Mouse (Mus musculus) heart, adult 11 months (tissue): ENCODE measurements around the gene Wars.

Experiments
- DNase-seq: peaks from one replicate; pipeline ENCODE4 v3.0.0; 2022

Wars gene

DNA sequence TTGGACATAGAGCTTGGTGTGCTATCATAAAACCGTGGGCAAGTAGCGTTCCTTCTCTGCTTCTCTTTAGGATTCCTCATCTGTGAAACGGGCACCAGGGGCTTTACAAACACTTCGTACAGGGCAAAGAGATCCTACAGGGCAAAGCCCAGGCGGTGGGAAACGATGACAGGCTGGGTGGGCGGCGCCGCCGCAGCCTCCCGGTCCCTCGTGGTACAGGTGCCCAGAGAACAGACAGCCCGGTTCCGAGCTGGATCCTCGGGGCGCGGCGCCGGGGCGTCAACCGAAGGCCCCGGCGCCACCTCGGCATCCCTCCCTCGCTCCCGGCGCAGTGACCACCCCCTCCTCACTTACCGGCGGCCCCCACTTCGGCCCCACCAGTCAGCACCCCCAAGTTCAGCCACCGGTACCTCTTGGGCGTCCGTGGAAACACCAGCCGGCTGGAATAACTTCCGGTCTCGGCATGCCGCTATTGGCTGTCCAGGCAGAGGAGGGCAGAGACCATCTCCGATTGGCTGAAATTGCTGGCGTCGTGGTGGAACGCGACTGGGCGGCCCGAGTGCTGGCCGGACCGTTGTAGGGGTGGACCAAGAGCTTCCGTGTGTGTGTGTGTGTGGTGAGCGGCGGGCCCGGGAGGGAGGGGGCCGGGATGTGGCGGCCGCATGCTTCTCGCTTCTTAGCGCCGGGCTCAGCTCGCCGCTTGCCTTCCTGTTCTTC lies at the start of gene Wars:
Wars (minus strand) TSS at position 460 of the 717 bp plus-strand sequence.
- DNase-seq: peak; percentile 100

- DNase-seq: no peak
These were observed 48.4 kb upstream of the Wars start for GRCm38 (mm10) chr12:108942203-108942923.

DNA sequence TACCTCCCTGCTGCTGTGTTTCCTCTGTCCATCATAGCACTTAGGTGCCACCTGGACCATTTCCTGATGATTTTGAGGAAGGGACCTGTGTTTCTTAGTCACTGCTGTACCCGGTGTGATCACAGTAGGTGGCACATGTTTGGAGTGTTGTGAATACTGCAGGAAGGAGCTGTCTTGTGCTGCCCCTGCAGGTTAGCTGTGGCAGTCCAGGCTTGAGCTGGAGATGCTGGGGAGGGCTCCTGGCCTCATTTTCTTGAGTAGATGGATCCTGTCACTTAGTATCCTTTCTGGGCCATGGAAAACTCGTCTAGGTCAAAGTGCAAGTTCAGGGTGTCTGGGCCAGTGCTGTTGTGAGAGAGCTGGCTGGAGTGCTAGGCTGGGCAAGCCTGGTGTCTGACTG lies 47.3 kb upstream of the Wars start:
- DNase-seq: no peak

GRCm38 (mm10) chr12:108940255-108940654 lies 46.3 kb upstream of the Wars start:
- DNase-seq: no peak

- DNase-seq: no peak
These were observed 45.3 kb upstream of the Wars start for GRCm38 (mm10) chr12:108939317-108939716.

- no peak for DNase-seq
These were observed 44.9 kb upstream of the Wars start for GRCm38 (mm10) chr12:108938844-108939243.

DNA sequence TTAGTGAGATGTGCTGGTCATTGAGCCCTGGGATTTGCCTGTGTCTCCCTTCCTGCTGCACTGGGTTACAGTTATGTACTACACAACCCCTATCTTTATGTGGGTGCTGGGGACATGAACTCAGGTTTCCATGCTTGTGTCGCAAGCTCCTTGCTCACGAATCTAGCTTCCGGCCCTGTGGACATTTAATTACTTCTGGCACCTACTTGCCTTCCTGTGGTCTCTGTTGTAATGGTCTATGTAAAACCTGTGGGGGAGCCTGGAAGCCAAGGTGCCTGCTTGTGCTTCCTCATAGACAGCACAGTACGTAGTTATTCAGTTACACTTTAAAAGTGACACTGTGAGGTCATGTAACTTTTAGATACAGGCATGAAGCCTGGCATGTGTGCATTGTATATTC lies 43.5 kb upstream of the Wars start:
- DNase-seq: no peak

GRCm38 (mm10) chr12:108936834-108937233 lies 42.9 kb upstream of the Wars start:
- DNase-seq: peak; percentile 93

DNA sequence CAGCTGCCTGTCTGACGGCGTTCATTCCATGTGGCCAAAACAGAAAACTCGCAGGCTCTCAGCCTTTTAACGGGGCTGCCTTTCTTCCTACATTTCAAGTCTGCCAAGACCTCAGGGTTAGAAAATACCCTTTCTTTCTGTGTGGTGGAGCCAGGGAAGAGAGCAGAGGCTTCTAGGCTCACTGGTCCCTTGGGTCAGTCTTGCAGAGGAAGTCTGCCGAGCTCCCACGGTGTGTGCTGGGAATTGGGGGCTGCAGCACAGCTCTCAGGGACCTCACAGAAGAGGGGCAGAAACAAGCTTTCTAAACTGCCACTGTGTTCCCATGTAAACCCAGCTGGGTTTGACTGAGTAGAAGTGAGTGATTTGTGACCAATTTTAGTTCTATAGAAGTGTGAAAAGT lies 40.3 kb upstream of the Wars start:
- DNase-seq: peak; percentile 95

GRCm38 (mm10) chr12:108932113-108932512 lies 38.1 kb upstream of the Wars start:
- no peak for DNase-seq

- DNase-seq: no peak
These were observed 37.5 kb upstream of the Wars start for GRCm38 (mm10) chr12:108931341-108932053.

DNA sequence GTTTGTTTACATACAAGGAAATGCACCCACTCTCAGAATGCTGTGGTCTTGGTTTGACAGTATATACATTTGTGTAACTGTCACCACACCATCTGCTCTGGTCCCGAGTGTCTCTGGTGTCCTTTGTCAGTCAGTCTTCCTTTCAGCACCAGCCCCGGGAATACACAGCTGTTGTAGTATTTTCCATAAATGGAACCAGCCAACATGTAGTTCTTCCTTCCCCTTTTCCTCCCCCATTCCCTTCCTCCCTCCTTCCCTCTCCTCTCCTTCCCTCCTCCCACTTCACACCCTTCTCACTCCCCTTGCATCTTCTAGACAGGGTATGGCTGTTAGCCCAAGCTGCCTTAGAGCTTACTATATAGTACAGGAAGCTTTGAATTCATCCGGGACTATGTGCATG lies 35.5 kb upstream of the Wars start:
- no peak for DNase-seq

GRCm38 (mm10) chr12:108928249-108928648 lies 34.3 kb upstream of the Wars start:
- no peak for DNase-seq

DNA sequence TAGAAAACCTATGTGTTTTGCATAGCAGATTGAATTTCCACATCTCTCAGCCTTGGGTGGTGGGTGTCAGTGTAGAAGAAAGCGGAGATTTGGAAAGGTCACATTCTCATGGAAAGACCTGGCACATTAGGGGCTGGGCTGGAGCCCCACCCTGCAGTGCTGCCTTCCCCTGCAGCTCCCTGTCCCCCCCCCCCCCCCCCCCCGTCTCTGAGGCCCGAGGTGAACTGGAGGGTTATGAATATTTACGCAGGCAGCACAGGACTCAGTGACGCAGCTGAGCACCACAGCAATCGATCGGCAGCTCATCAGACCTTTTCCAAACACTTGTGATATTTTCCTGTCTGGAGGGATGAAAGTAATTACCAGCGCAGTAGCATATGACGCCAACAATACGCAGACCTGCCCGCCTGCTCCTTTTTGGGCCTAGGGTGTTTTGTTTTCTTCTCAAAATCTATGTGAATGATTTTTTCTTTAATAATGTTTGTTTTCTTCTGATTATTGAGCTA lies 32.7 kb upstream of the Wars start:
- DNase-seq: no peak

DNA sequence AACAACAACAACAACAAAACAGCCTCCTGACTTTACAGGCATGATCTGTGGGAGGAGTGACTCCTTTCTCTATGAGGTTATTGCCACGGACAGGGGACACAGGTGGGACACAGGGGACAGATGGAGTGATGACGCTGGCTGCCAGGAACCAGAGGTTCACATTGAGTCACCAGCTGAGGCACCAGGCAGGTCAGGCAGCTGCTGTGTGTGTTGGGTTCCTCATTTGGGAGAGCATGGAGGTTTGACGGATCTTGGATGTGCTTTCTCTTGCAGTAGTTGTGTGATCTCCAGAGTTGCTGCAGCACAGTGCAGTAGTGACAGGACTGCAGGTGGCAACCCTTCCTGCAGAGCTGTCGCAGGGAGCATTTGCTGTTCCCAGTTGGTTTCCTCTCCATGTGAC lies 24.8 kb upstream of the Wars start:
- DNase-seq: no peak

DNA sequence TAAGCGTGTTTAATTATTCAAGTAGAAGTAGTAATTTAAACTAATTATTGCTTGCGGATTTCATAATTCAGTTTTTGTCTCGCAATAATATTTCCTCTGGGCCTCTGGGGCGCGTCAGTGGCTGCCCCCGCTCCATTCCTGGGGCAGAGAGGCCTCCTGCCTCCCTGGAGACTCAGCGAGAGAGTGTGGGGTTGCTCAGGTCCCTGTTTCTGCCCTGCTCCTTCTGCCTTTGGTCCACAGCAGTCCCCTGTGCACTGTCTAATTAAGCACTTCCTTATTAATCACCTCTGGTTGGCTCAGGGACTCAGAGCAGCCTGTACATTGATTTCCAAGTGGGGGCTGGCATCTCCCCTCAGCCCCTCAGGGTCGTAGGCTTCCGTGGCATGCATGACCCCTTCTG lies 23.5 kb upstream of the Wars start:
- no peak for DNase-seq

DNA sequence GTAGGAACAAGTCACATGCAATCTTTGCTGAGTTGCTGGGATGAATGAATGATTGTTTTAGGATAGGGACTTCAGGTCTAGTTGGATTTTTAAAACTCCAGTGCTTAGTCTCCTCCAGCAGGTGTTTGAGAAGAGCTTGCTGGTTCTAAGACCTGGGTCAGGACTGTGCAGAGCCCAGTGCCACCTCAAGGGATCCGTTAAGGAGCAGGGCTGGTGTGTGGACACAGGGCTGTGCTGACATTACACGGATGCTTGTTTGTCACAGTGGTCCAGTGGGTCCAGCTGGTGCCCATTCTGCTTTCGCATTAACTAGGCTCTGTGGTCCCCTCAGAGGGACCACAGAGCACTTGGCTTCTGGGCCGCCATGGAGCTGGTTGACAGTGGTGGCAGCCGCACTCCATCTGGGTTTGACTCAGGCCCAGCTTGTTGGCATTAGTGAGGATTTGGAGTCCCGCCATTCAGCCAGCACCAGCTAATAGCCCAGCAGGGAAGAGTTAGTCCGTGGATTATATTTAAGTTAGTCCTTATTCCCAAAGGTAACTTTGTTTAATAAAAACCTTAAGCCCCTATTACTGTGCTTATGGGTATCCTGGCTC lies 22.6 kb upstream of the Wars start:
- DNase-seq: no peak

DNA sequence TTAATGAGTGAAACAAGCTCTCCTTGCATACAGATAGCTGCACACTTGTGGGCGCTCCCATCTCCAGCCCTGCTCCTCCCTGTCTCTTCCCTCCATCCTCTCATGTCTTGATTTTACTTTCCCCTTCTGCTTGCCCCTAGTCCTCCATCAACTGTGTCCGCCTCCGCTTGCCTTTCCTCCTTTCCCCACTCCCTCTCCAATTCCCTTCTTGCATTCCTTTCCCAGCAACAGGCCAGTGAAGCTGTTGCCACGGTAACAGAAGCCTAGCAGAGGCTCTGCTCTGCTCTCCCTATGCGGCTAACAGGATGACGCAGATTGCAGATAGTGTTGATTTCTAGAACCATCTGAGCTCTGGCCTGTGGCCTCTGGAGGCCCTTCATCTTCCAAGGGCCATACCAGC lies 21.9 kb upstream of the Wars start:
- DNase-seq: peak; percentile 95

- DNase-seq: no peak
These were observed 20.9 kb upstream of the Wars start for GRCm38 (mm10) chr12:108914709-108915340.

- no peak for DNase-seq
These were observed 20.2 kb upstream of the Wars start for GRCm38 (mm10) chr12:108914198-108914597.

GRCm38 (mm10) chr12:108912442-108912841 lies 18.5 kb upstream of the Wars start:
- no peak for DNase-seq

GRCm38 (mm10) chr12:108909846-108910433 lies 16.0 kb upstream of the Wars start:
- no peak for DNase-seq
